Mouse (Mus musculus): Measurements from ENCODE around the gene Creld1.

Creld1 gene

DNA sequence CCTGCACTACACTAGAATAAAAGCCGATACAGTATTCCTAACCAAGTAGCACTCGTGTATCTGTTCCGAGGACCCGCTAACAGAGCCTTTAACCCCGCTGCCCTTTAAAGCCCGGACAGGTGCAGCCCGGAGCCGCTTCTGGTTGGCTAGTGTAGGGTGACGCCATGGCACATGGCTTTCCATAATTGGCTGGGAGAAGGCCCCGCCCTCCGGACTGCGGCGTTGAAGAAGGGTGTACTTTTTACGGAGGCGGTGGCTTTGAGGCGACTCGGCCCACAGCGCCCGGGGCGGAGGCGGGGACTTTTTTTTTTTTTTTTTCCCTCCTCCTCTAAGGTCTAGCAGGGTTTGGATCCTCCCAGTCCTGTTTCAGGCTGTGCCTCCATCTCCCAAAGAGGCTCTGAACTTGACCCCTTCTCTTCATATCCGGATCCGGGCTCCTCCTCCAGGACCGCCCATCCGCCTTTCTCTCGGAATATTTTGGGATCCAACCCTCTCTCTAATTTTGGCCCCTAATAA is at the start of gene Creld1:
Gene Creld1, plus strand, starts transcription at position 198 of the 516 bp plus-strand sequence.
- DNase-seq (ENCODE audit: low spot score), result peak; percentile 96

- no peak for DNase-seq (ENCODE audit: low spot score)
Measured at GRCm38 (mm10) chr6:113433661-113434060, 49.4 kb upstream of the Creld1 start.

GRCm38 (mm10) chr6:113434691-113435090 is 48.4 kb upstream of the Creld1 start:
- DNase-seq (ENCODE audit: low spot score), result peak; percentile 29

GRCm38 (mm10) chr6:113435664-113436205 is 47.4 kb upstream of the Creld1 start, which contains the start of gene Cidec:
TSS of gene Cidec (minus strand) at chr6:113435760.
- no peak for DNase-seq (ENCODE audit: low spot score)

DNA sequence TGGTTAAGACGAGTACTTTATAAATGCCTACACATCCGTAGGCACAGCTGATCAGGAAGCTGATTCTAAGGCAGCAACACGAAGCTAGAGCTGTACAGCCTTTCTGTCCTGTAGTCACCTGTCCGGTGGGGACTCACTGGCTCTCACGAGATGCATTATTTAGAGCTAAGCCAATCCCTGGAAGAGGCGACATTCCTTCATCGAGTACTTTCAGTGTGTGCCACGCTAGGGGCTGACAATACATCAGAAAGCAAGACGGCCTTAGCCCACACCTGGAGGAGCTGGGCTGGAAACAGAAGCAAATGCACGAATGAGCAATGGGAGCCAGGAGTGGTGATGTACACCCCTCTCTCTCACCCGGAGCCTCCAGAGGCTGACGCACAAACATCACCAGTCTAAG is 46.0 kb upstream of the Creld1 start:
- no peak for DNase-seq (ENCODE audit: low spot score)

DNA sequence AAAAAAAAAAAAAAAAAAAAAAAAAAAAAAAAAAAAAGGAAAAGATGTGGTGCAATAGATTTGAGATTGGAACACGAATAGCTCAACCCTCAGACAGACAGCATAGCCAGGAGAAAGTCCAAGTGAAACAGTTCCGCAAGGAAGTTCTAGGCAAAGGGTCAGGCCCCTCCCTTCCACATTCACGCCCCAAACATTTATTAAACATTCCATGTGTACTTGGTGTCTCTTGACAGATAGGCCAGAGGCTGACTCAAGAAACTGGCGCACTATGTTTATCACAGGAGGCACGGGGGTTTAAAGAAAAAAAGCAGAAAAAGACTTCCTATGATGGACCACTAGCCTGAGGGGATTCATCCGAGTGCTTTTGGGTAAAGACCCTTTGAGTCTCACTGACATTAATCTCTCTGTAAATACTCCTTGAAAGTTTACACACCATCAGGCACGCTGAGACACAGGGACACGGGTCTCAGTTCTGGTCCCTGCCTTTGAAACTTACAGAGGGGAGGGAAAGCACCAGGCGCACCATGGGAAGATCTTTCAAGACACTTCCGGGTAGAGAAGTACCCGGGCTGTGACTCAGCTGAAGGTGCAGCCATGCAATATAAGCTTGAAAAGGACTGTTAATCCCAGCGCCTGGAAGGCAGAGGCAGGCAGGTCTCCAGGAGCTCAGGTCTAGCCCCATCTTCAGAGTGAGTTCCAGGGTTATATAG is 44.2 kb upstream of the Creld1 start:
- DNase-seq (ENCODE audit: low spot score), result peak; percentile 33

DNA sequence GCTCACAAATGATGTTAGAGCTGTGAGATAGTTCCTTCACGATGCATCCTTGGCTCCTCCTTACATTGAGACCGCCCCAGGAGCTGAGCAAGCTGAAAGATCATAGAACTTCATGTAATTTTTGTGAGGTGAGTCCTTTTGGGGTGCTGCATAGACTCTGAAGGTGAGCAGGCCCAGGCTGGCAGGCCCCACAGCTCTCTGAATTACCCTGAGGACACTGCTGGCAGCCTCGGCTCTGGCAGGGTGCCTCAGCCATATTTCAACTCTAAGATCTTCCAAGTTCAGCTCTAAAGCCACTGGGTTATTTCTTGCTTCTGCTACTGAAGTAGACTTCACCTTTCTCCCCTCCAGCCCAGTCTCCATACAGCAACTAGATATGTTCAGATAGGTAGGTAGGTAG is 42.4 kb upstream of the Creld1 start:
- no peak for DNase-seq (ENCODE audit: low spot score)

- peak; percentile 84 for DNase-seq (ENCODE audit: low spot score)
Measured at GRCm38 (mm10) chr6:113441147-113441680, 41.9 kb upstream of the Creld1 start.

DNA sequence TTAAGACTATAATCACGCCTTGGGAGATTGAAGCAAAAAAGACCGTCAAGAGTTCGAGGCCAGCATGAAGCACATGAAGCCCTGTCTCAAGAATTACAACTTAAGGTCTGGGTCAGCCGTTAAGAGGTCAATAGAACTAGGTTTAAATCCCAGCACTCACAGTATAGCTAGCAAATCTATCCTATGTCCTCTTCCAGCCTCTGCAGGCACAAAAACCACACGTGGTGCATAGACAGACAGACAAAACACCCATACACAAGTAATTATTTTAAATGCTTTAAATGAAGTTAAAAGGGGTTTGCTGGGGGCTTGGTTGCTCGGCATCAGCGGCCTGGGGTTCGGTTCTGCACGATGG is 41.0 kb upstream of the Creld1 start:
- DNase-seq (ENCODE audit: low spot score), result no peak

DNA sequence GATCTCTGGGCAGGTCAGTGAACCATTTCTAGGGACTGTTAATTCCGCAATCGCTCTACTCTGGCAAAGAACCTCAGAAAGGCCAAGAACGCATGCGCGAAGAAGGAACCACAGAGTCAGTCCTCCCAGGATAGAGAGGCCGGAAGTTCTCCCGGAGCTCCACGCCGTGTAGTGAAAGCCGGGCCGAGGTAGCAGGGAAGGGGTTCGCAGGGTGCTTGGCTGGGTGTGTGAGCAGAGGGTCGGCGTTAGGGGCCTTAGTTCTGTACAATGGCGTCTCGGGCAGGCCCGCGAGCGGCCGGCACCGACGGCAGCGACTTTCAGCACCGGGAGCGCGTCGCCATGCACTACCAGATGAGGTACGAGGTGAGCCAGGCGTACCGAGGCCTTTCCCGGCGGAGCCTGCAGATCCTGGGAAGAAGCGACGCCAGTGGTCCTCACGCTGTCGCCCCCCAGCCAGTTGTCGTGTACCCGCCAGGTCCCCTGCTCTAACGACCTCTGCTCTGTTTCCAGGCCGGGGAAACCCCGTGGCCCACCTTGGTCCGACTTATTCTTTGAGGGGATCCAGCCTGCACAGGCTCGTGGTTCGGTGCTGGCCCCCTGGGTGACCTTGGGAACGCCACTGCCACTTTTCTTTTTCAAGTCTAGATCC is 40.5 kb upstream of the Creld1 start, which contains the start of gene Jagn1:
Gene Jagn1, plus strand, starts transcription at position 128 of the 649 bp plus-strand sequence.
- peak; percentile 90 for DNase-seq (ENCODE audit: low spot score)

- no peak for DNase-seq (ENCODE audit: low spot score)
Measured at GRCm38 (mm10) chr6:113443091-113443490, 40.0 kb upstream of the Creld1 start.

- no peak for DNase-seq (ENCODE audit: low spot score)
Measured at GRCm38 (mm10) chr6:113444207-113444965, 38.7 kb upstream of the Creld1 start.

DNA sequence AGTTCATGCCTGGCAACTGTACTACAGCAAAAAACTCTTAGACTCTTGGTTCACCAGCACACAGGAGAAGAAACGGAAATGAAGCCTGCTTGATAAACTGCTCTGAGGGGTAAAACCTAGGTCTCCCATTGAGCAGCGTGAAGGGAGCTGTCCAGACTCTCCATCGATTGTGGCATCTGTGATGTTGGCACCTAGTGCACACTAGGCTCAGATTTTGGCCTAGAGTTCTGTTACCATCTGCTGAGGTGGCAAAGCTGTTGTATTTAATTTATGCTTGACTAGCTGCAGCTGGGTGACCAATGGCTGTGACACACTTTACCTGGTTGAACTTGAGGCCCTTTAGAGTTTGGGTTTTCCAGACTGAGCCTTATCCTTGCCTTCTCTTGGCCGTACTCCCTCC is 35.5 kb upstream of the Creld1 start:
- DNase-seq (ENCODE audit: low spot score), result no peak

DNA sequence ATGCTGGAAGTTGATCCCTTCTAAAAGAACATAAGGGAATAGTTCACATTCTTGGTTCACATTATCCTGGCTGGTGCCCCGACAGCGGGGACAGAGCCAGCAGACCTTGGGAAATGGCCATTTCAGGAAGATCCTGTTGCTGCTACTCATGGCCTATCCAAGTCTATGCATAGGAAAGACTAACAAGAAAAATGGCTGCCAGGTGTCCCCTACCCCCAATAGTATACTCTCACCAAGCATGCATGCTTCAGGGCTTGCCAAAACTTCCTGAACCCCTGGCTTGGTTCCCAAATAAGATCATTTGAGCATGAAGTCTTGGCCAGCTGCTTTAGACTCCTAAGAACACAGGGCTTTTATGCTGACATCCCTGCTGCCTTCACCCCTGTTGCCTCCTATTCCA is 31.3 kb upstream of the Creld1 start:
- DNase-seq (ENCODE audit: low spot score), result no peak

DNA sequence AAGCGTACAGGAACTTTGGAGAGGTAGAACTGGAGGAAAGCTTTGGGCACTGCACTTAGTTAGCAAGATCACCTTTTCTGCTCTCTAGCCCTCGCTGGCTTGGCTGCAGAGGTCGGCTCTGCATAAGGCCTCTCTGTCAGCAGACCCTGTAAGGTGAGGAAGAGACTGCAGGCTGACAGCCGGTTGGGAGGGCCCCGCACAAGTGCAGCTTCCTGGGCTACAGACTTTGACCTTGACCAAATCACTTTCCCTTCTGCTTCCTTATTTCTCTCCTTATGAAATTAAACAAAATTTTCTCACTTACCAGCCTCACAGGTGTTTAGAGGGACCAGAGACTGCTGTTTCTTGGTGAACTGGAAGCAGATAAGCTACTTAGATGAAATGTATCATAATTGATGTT is 28.1 kb upstream of the Creld1 start:
- DNase-seq (ENCODE audit: low spot score), result no peak

GRCm38 (mm10) chr6:113457952-113458534 is 25.1 kb upstream of the Creld1 start, which contains the start of gene Il17re:
TSS of gene Il17re (plus strand) at chr6:113458484.
- DNase-seq (ENCODE audit: low spot score), result no peak

DNA sequence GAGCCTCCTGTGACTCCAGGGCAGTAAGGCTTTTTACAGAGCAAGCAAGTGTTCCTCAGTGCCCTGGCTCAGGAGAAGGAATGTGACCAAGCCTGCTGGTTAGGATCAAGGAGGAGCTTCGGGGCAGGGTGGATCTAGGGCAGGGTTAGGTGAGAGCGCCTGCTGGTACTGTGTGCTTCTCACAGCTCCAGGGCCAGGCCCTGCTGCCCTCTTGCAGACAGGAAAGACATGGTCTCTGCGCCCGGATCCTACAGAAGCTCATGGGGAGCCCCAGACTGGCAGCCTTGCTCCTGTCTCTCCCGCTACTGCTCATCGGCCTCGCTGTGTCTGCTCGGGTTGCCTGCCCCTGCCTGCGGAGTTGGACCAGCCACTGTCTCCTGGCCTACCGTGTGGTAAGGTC is 24.5 kb upstream of the Creld1 start:
- DNase-seq (ENCODE audit: low spot score), result peak; percentile 85

GRCm38 (mm10) chr6:113464040-113464439 is 19.1 kb upstream of the Creld1 start:
- DNase-seq (ENCODE audit: low spot score), result no peak

GRCm38 (mm10) chr6:113465602-113466001 is 17.5 kb upstream of the Creld1 start:
- DNase-seq (ENCODE audit: low spot score), result no peak

DNA sequence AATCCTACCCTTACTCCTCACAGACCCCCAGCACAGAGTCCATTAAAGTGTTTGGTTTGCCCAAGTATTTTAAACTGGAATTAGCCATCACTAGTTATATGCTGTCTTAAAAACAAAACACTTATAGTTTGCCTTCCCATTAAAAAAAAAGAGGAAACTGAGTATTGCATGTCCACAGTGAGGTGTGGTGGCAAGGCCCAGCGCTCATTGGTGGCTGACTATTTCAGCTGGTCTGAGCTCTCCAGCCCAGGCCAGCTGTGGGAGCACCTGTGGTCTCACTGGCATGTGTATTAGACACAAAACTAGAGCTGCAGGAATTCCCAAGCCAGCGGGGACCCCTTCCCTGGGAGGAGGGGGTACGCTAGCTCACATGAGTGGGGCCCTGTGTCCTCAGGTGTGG is 14.6 kb upstream of the Creld1 start:
- no peak for DNase-seq (ENCODE audit: low spot score)

DNA sequence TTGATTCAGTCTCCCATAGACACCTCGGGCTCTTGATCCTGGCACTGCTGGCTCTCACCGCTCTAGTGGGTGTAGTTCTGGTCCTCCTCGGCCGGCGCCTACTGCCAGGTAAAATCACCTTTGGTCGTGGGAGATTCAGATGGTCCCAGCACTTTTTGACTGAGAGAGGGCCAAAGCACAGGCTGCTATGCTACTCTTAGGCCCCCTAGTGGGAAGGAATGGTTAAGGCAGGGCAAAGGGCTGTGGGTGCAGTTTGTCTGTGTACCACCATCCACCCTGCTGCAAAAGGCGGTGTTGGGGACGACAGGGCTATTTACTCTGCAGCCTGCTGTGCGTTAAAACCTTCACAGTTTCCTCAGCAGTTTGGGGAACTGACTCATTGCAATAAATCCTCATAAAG is 14.1 kb upstream of the Creld1 start:
- peak; percentile 78 for DNase-seq (ENCODE audit: low spot score)

GRCm38 (mm10) chr6:113469432-113469831 is 13.7 kb upstream of the Creld1 start:
- DNase-seq (ENCODE audit: low spot score), result peak; percentile 84

Measured in urinary bladder, postnatal 14 days (tissue).